Mouse (Mus musculus) spleen, postnatal 14 days (tissue): ENCODE measurements around the gene Acot7.

Experiments
- DNase-seq, 2 experiments: peaks; one replicate each; pipeline ENCODE4 v3.0.0; 2021 to 2022; ENCODE audit warnings: low spot score in 2 of 2

Acot7 gene

GRCm38 (mm10) chr4:152177537-152178343 lies at the start of gene Acot7:
Acot7 (plus strand) TSS chr4:152178134.
- DNase-seq, result peak; percentile 76 to 79

GRCm38 (mm10) chr4:152128784-152129183 lies 49.1 kb upstream of the Acot7 start:
- no peak for DNase-seq

- DNase-seq, result no peak
These were observed 48.5 kb upstream of the Acot7 start for GRCm38 (mm10) chr4:152129395-152129930.

GRCm38 (mm10) chr4:152130771-152131653 lies 46.9 kb upstream of the Acot7 start:
- DNase-seq, result peak in 1 of 2 experiments; percentile 43

- DNase-seq, result no peak
These were observed 45.8 kb upstream of the Acot7 start for GRCm38 (mm10) chr4:152131809-152132771.

GRCm38 (mm10) chr4:152132772-152133169 lies 45.2 kb upstream of the Acot7 start:
- DNase-seq, result no peak

GRCm38 (mm10) chr4:152133213-152133612 lies 44.7 kb upstream of the Acot7 start:
- DNase-seq, result no peak

- DNase-seq, result peak in 1 of 2 experiments; percentile 55
These were observed 43.4 kb upstream of the Acot7 start for GRCm38 (mm10) chr4:152134507-152134906.

GRCm38 (mm10) chr4:152135363-152135762 lies 42.6 kb upstream of the Acot7 start:
- no peak for DNase-seq

GRCm38 (mm10) chr4:152136112-152136875 lies 41.6 kb upstream of the Acot7 start:
- DNase-seq, result no peak

GRCm38 (mm10) chr4:152136876-152137250 lies 41.1 kb upstream of the Acot7 start:
- no peak for DNase-seq

GRCm38 (mm10) chr4:152138497-152139260 lies 39.3 kb upstream of the Acot7 start:
- DNase-seq, result peak; percentile 76 to 87

GRCm38 (mm10) chr4:152140441-152140840 lies 37.5 kb upstream of the Acot7 start:
- peak in 1 of 2 experiments; percentile 47 for DNase-seq

- DNase-seq, result no peak
These were observed 36.3 kb upstream of the Acot7 start for GRCm38 (mm10) chr4:152141521-152142135.

GRCm38 (mm10) chr4:152143632-152144031 lies 34.3 kb upstream of the Acot7 start:
- DNase-seq, result no peak

GRCm38 (mm10) chr4:152145473-152145872 lies 32.5 kb upstream of the Acot7 start:
- no peak for DNase-seq

- no peak for DNase-seq
These were observed 31.7 kb upstream of the Acot7 start for GRCm38 (mm10) chr4:152146033-152146827.

- DNase-seq, result no peak
These were observed 27.4 kb upstream of the Acot7 start for GRCm38 (mm10) chr4:152150546-152150945.
